Mouse (Mus musculus) E14TG2a.4 (cell line): ENCODE results near the gene Selenop.
"Not testable (repeated sequence)": the region's sequence is repeated elsewhere in the genome, so short reads cannot be mapped to it uniquely, and the experiment has no call there.

Experiments
- H3K27me3 ChIP-seq: 2 replicates; pipeline ENCODE4 v1.6.1; 2014; ENCODE audit warnings: low read length, control low read depth; ENCODE audit not compliant: insufficient read depth
- H3K36me3 ChIP-seq: 2 replicates; pipeline ENCODE4 v1.6.1; 2014; ENCODE audit warnings: low read length, control low read depth; ENCODE audit not compliant: insufficient read depth
- H3K4me1 ChIP-seq: replicated peaks from 2 replicates; pipeline ENCODE4 v1.6.1; 2014; ENCODE audit warnings: low read depth, low read length, control low read depth
- H3K4me3 ChIP-seq: replicated peaks from 2 replicates; pipeline ENCODE4 v1.5.1; 2014; ENCODE audit warnings: mild to moderate bottlenecking, low read length
- H3K9me3 ChIP-seq: 2 replicates; pipeline ENCODE4 v1.6.1; 2014; ENCODE audit warnings: low read length, control low read depth
- CTCF ChIP-seq: conservative IDR thresholded peaks from 2 replicates; pipeline ENCODE4 v1.5.1; 2014; ENCODE audit warnings: low read length
- NANOG ChIP-seq: IDR thresholded peaks from 2 replicates; pipeline ENCODE4 v1.6.1; 2014; ENCODE audit warnings: borderline replicate concordance, low read length, mixed read lengths
- POU5F1 ChIP-seq: IDR thresholded peaks from 2 replicates; pipeline ENCODE4 v1.6.1; 2014; ENCODE audit warnings: low read length, borderline replicate concordance

Selenop gene

DNA sequence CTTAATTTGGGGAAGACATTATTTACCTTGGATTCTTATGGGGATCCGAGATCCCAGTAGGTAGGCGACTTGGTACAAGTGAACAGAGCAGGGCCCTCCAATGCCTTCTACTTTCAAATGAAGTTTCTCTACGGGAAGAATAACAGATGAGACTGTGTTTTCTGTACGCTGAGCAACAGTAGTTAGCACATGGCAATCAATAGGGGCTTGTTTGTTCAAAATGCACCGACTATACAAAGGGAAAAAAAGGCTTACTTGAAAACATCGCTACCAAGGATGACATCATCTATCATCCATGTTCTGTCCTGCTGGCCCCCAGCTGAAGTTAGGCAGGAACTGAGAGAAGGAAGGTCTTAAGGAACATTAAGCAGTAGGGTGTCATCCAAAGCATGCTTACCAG lies at the start of gene Selenop:
Selenop (plus strand) TSS at position 301 of the 400 bp plus-strand sequence.
- no peaks in the 10 kb centered on the region for H3K27me3 ChIP-seq
- H3K4me1 ChIP-seq, result peaks cover 43% of the 10 kb centered on the region
- TF ChIP-seq POU5F1, result no peak
- H3K4me3 ChIP-seq, result no peak within 1 kb of the TSS
- H3K9me3 ChIP-seq, result no peaks in the 10 kb centered on the region
- H3K36me3 ChIP-seq, result no peaks in the 10 kb centered on the region

DNA sequence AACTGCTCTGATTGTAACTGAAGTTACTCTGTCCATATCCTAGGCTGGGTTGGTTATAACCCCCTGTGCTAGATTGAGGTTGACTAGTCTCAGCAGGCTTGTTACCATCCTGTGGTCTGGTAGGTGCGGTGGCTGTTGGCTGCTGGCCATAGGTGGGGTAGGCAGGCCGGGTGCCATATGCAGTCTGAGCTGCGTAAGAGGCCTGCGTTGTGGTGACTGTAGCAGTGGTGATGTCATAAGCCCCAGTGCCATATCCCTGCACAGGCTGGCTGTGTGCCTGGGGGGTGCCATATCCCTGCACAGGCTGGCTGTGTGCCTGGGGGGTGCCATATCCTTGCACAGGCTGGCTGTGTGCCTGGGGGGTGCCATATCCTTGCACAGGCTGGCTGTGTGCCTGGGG lies 49.7 kb upstream of the Selenop start:
- H3K4me1 ChIP-seq, H3K4me3 ChIP-seq, H3K27me3 ChIP-seq, H3K9me3 ChIP-seq, H3K36me3 ChIP-seq: not testable (repeated sequence)

DNA sequence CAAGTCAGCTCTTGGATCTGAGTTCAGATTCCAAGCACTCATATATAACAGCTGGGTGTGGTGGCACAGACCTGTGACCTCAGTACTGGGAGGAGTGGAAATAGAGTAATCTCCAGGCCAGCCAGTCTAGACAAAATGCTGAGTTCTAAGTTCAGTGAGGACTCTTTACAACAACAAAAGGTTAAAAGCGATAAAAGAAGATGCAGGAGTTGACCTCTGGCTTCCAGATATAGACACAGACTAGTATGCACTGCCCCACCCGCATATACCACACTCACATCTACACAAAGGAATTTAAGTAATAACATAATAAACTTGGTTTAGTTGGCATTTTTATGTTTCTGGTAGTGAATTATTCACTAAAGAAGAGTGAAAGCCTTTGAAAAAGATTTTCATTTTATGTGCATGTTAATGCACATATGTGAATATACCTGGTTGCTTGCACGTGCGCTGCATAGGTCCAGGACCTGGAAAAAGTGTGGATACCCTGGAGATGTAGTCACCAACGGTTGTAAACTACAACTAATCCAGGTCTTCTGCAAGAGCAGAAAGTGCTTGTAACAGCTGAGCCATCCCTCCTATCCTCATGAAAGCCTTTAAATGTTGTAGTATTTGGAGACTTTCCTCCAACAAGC lies 45.4 kb upstream of the Selenop start:
- Histone ChIP-seq H3K9me3 (no peaks in the 10 kb centered on the region), H3K36me3 (no peaks in the 10 kb centered on the region), H3K4me1 (no peaks in the 10 kb centered on the region), H3K4me3 (no peak overlapping the region), H3K27me3 (no peaks in the 10 kb centered on the region)
- TF ChIP-seq POU5F1, result no peak
- no peak for TF ChIP-seq CTCF
- TF ChIP-seq NANOG, result no peak

GRCm38 (mm10) chr15:3226573-3226972 lies 41.8 kb upstream of the Selenop start:
- TF ChIP-seq NANOG (no peak), CTCF (no peak), POU5F1 (no peak)
- H3K9me3 ChIP-seq, result no peaks in the 10 kb centered on the region
- H3K27me3 ChIP-seq, result no peaks in the 10 kb centered on the region
- H3K36me3 ChIP-seq, result no peaks in the 10 kb centered on the region
- H3K4me1 ChIP-seq, result no peaks in the 10 kb centered on the region
- no peak overlapping the region for H3K4me3 ChIP-seq

DNA sequence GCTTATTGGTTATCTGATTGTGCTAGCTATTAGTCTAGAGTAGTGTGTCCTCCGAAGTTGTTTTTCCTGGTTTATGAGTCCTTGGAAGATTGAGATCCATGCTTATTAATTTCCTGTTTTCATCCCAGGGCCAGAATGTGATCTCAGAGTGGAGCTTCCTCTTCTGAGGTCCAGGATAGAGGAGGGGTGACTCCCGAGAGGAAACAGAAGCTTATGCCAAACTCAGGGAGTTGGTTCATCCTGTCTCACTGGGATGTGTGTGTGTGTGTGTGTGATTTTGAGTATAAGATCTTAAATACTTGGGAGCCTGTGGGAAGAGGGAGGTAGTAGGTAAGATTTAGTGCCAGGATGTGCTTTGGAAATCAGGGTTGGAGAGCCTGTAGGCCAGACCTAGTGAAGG lies 40.2 kb upstream of the Selenop start:
- no peaks in the 10 kb centered on the region for H3K4me1 ChIP-seq
- no peak overlapping the region for H3K4me3 ChIP-seq
- TF ChIP-seq CTCF, result no peak
- no peak for TF ChIP-seq NANOG
- TF ChIP-seq POU5F1, result no peak
- no peaks in the 10 kb centered on the region for H3K27me3 ChIP-seq
- H3K9me3 ChIP-seq, result no peaks in the 10 kb centered on the region
- H3K36me3 ChIP-seq, result no peaks in the 10 kb centered on the region

DNA sequence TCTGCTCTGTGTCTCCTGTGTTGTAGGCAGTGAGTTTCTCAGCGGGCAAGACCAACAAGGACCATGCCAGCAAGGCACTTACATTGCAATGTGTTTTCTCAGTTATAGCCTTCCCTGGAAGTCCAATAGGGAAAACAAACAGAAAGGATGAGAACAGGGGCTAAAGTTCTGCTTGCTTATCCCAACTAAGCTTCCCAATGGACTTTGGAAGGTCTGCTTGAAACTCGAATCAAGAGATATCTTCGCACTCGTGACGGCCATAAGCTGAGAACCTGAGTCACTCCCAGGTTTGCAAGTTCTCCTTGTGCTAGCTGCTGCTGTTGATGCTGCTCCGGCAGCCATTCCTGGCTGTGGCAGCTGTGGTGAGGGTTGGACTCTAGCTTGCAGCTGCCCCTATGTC lies 39.4 kb upstream of the Selenop start:
- no peak for TF ChIP-seq CTCF
- TF ChIP-seq NANOG, result no peak
- TF ChIP-seq POU5F1, result no peak
- no peaks in the 10 kb centered on the region for H3K36me3 ChIP-seq

GRCm38 (mm10) chr15:3231004-3231403 lies 37.3 kb upstream of the Selenop start:
- Histone ChIP-seq H3K36me3 (no peaks in the 10 kb centered on the region), H3K27me3 (no peaks in the 10 kb centered on the region), H3K9me3 (no peaks in the 10 kb centered on the region), H3K4me1 (no peaks in the 10 kb centered on the region), H3K4me3 (no peak overlapping the region)
- TF ChIP-seq POU5F1 (no peak), CTCF (no peak), NANOG (no peak)

More for the DNA sequence above, 39.4 kb upstream of the Selenop start:
- H3K9me3 ChIP-seq, result no peaks in the 10 kb centered on the region
- no peak overlapping the region for H3K4me3 ChIP-seq
- H3K27me3 ChIP-seq, result no peaks in the 10 kb centered on the region
- H3K4me1 ChIP-seq, result no peaks in the 10 kb centered on the region

- Histone ChIP-seq H3K27me3 (no peaks in the 10 kb centered on the region), H3K36me3 (no peaks in the 10 kb centered on the region), H3K9me3 (no peaks in the 10 kb centered on the region), H3K4me1 (no peaks in the 10 kb centered on the region), H3K4me3 (no peak overlapping the region)
- TF ChIP-seq NANOG, result no peak
- no peak for TF ChIP-seq POU5F1
- no peak for TF ChIP-seq CTCF
These were observed 36.0 kb upstream of the Selenop start for GRCm38 (mm10) chr15:3232168-3232835.
